Mouse (Mus musculus) heart, postnatal 36 days (tissue): ENCODE data around the gene S100a6. TPM values are rescaled to one million over a fixed set of nuclear protein-coding genes. Genes with fewer than 3 reads are reported as not detected.

ENCODE experiments used
- DNase-seq, 2 experiments: peaks; one replicate each; pipeline ENCODE4 v3.0.0; 2021 to 2022
- intact Hi-C: fragments of 180-260 bp; cut with DNase I; formaldehyde crosslinking; loops from one replicate; pipeline ENCODE4 v1.15.1; 2025
- total RNA-seq, 2 experiments: library from RNA; stranded (reverse); gene quantifications; 2 replicates each; pipeline ENCODE4 v1.2.3; 2021

Gene S100a6
- total RNA-seq, 2 experiments from 2014 or later, result 71.6 to 89.7 TPM

DNA sequence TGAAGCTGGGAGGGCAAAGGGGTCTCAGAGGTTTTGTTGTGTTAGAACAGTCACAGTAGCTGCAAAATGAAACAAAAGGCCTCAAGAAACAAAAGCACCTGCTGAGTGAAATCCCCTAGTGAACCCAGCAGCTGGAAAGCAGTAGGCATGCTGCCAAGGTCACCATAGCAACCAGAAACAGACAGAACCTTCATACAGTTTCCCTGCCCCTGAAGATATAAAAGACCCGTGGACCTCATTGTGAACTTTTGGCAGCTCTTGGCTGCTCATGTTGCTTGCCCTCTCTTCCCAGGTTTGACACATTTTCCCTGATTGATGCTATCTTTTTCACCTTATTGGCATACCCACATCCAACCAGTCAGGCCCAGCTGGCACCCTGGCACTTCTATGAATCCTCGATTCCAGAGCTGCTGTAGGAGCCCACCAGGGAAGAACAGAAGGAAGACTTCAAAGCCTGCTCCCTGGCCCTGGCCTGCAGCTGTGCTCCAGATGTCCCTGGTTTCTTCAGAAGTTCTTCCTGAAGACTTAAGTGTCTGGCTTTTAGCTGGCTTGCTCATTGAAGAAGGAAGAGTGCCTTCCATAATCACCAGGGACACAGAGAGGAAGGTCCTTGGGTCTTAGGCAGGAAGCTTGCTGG lies 10.9 kb downstream of the S100a6 start:
- intact Hi-C loops, result no loop called here
- peak; percentile 59 to 75 for DNase-seq

DNA sequence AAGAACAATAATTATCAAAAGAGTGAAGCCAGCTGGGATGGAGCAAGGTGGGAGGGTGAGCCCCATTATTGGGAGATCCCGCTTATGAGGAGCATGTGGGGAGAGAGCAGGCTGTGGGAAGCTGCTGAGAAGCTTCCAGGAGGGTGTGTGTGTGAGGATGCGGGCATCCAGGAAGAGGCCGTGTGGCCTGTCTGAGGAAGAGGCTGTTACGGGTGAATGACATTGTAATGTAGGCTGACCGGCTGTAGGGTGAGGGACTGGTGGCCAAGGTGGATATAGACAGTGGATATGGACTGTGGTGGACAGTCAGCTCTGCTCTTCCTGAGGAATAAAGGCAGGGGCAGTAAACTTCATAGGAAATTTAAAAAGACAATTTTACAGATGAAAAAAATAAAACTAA lies 12.8 kb downstream of the S100a6 start:
- intact Hi-C loops, result no loop called here
- no peak for DNase-seq

DNA sequence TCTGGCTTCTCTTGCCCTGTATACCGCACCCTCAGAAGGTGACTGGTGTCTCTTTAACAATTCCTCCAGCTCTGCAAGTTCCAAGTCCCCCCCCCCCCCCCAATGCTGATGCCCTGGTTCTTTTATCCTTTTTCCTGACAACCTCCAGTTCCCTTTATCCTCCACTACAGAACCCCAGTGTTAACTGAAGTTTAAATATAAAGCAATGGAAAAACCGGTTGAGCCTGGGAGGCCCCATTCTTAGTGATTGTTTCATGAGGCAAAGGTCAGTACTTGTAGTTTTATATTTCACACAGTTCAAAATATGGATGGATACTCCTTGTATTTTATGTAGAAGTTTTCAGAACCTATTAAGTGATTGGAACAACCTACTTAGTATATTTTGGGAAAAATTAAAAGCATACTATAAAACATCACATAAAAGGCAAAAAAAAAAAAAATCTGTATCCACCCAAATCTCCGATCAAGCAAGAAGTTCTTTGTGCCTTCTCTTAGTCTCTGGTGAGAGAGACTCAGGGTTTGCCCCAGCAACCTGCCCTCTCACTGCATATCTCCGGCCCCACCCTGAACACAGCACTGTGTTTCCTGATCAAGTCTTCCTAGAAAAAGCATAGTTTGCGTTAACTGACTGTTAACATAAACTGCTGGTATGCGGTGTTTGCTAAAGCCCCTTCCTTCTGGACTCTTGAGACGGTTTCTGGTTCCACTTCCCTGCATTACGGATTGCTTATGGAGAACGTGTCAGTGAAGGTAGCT lies 13.8 kb downstream of the S100a6 start:
- intact Hi-C loops, result no loop called here
- no peak for DNase-seq

DNA sequence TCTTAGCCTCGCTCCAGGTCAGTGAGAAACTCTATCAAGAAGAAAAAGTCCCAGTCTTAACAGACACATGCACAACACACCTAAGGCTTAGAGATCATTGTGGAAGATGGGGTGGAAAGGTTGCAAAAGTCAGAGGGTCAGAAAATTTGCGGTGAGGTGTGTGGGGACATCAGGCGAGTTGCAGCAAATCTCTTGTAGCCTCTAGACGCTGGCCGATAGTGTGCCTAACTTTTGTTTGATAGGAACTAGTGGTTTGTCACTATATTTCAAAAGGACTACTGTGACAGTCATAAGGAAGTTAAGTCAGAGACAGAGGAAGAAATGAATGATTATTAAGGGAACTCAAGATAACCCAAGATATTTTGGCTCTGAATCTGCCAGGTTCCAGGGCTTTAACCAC lies 14.7 kb downstream of the S100a6 start:
- intact Hi-C loops, result no loop called here
- DNase-seq, result no peak

DNA sequence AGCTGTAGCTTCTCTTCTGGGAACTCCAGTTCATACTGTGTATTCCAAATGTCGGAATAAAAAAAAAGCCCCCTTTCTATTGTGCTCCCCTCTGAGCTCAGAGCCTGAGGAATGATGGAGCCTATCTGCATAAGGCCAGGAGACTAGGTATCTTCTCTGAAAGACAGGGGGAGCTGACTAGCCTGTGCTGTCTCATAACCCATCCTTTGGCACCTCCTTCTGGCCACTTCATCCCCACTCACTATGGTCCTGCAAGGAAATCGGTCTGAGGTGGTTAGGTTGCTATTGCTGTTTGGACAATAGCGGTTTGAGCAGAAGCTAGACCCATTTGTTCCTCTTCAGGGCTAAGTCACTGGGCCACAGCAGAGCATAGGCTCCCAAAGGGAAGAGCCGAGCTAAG lies 15.1 kb downstream of the S100a6 start:
- DNase-seq, result no peak
- intact Hi-C loops, result no loop called here

DNA sequence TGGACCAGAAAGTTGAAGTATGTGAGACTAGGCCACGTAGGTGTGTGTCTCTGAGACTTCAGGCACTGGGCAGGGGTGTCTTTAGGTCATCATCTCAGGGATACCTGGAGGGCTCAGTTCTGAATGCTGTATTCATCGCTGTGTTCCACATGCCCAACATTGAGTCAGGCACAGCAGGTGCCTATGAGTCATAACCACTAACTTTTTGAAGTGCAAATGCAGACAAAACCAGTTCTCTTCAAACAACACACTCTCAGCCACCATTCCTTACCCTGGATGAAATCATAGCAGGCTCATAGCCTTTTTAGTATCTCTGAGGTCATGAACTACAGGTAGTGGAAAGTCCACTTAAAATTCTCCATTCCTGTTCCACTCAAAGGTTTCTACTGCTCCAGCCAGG lies 16.6 kb downstream of the S100a6 start:
- intact Hi-C loops, result no loop called here
- no peak for DNase-seq

DNA sequence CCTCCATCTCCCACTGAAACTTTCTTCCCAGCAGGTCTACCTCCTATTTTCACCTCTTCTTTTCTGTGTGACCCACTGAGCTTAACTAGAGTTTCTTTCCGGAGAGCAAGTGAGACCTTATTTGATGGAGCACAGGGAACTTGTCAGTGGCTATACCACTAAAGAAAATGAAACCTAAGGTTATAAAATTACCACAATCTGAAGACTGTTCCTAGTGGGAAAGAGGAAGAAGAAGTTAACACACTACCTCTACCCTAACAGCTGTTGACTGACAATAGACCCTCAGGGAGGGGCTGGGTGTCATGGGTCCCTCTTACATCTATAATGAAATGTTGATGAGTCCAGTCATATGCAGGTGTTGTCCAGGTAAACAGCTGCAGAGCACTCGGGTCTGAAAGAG lies 19.3 kb downstream of the S100a6 start:
- intact Hi-C loops, result no loop called here
- DNase-seq, result no peak

DNA sequence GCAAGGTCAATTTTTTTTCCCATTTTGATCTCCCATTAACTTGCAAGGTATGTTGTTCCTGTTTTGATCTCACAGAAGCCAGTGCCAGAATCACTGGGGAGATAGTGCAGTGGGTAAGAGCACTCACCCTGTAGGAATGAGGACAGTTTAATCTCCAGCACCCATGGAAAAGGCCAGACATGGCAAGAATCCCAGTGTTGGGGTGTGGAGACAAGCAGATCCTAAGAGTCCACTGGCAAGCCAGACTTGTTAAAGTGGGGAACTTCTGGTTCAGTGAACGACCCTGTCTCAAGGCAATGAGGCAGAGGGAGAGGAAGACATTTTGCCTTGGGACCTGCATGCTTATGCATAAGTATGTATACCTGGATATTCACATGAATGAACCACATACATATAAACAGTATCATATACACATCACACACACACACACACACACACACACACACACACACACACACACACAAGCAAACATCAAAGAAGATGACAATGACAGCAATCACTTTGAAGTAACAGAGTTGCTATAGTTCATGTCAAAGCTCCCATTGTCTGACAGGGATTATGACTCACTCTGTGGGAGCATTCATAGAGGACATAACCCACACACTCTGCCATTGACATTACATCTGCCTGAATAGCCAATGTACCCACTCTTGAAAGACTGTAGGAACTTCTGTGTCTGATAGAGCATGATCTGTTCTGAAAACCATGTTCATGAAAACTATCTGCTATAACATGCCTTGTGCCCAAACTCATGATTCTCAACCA lies 26.0 kb downstream of the S100a6 start:
- intact Hi-C loops, result no loop called here
- no peak for DNase-seq

DNA sequence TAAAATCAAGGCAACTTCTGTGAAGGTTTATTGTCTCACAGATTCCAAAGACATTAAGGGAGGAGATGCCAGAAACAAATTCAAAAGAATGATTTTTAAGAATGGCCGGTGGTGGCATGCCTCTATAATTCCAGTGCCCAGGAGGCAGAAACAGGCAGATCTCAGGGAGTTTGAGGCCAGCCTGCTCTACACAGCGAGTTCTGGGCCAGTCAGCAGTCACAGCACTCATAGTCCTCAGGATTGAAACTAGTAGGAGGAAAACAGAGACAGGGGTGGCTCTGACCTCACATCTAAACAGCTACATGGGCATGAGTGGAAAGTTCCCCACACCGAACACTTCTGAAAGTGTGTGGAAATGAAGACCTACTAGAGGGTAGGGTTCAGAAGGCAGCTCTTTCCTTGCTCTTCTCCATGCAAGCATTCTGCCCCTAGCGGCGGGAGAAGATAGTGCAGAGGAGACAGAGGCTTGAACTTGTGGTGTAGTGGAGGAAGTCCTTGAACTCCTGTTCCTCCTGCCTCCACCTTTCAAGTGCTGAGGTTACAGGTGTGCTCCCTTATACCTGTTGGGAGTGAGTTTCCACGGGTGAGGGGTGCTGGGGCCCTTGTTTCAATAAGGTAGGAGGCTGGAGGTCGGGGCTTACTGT lies 27.0 kb downstream of the S100a6 start:
- intact Hi-C loops, result no loop called here
- DNase-seq, result peak; percentile 17 to 40

DNA sequence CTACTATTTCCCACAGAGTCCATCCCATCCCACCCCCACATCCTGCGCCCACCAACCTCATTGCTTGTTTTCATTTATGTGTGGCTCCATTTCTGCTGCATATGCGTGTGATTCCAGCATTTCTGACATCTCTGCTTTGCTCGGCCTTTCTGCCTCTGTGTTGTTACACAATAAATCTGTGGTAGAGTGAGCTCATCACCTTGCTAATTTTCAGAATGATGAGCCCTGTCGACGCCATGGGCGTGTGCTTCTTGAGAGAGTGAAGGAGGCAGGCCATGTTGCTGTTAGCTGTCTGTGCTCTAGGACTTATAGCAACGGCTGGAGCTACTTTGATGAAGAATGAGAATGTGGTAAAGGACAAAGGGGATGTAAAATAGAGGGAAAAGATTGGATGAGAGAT lies 28.3 kb downstream of the S100a6 start:
- no peak for DNase-seq
- intact Hi-C loops, result no loop called here

DNA sequence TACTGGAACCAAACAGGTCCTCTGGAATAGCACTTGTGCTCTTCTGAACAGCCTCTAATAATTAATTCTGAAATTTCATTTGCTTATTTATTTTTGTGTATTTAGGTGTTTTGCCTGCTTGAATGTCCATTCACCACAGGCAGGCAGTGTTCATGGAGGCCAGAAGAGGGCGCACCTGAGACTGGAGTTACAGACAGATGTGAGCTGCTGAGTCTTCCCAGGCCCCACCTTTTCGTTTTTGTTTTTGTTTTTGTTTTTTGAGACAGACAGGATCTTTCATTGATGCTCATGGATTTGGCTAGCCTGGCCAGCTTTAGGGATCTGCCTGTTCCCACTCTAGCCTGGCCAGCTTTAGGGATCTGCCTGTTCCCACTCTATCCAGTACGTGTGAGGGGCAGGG lies 31.5 kb downstream of the S100a6 start:
- intact Hi-C loops, result loop anchor here (2.0 kb wide), 1 partner anchor 65 kb away; no protein-coding TSS in a partner anchor
- DNase-seq, result peak; percentile 41 to 63

DNA sequence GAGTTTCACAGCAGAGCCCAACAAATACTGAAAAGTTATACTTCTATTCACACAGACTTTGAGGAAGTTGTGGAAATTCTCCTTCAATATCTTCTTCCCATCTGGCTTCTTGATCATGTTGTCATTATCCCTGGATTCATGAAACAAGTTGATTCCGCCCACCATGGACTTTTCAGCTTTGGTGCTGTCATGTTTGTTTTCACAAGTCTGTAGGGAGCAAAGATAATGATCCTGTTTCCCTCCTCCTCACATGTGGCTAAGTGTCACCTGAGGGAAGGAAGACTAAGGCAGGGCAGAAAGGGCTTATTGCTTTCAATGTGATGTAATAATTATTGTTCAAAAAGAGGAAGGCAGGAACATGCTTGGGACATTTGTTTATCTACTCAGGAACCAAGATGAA lies 34.6 kb downstream of the S100a6 start:
- intact Hi-C loops, result no loop called here
- no peak for DNase-seq

DNA sequence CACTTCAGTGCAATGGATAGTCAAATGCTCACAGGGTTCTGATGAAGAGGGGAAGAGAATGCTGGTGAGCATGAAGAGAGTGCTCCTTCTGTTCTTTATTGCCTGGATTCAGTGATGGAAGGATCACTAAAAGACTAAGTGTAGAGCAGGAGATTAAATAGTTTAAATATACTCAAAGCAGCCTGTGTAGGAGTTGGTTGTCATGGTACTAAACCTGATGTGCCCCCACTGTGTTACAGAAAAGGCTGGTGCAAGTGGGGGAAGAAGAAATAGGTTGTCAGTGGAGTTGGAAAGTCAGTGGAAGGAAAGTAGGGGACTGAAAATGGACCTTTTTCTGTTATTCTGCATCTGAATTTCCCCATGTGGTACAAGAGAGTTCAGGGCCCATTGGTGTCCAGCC lies 36.3 kb downstream of the S100a6 start:
- no peak for DNase-seq
- intact Hi-C loops, result no loop called here

DNA sequence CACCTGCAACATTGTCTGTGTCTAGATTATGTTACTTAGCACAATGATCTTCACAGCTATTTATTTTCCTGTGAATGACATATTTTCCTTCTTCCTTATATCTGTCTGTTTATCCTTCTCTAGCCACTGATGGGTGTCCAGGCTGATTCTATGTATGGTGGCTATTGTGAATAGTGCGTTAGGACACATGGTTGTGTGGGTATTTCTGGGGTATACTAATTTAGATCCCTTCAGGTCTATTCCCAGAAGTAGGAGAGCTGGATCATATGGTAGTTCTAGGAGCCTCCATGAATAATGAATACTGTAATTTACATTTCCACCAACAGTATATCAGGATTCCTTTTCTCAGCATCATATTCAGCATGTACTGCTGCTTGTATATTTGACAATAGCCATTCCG lies 37.1 kb downstream of the S100a6 start:
- intact Hi-C loops, result loop anchor here (5.0 kb wide), 1 partner anchor 238 kb away; no protein-coding TSS in a partner anchor
- DNase-seq, result no peak

DNA sequence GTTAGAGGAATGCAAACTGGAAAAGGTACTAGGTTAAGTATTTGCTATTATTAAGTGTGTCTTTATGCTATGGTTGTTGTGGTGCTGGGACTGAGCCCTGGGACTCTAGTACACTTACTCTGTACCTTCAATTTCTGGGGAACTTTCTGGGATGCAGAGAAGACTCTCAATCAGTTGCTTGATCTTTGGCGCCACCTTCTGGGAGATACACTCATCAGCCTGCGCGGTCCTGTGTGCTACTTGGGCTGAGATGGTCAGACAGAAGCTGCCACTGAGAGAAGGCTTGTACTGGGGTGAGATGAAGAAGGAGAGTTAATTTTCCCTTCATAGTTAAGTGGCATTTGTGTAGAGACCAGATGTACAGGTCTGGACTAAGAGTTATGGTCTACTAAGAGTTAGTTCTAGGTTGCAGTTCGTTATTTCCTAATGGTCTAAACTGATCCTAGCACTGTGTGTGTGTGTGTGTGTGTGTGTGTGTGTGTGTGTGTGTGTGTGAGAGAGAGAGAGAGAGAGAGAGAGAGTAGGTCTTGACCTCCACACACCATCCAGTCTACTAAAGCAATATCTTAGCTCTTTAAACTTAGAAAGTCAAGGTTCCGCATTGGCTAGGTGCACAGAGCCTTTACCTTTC lies 40.3 kb downstream of the S100a6 start:
- intact Hi-C loops, result loop anchor here (1.0 to 5.0 kb wide), 4 partner anchors 68 to 241 kb away; partner anchors contain the start of genes S100a14 and Snapin
- peak; percentile 66 to 74 for DNase-seq

DNA sequence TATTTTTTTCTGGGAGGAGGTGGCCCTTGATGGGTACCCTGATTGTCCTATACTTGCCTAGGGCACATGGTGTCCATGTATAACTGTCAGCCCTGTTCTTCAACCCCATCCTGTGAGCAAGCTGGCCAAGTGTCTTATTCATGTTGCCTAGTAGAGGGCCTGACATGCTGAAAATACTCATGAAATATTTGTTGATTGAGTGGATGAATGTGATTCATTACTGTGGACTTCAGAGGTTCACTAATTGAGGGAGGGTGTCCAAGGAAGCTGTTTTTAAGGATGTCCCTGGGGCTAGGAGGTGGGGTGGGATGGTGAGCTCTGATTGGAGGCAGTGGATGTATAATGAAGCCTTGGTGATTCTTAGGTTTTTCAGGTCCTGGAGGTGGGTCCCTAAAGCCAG lies 41.0 kb downstream of the S100a6 start, which contains the start of gene S100a7a:
Gene S100a7a, plus strand, starts transcription at position 301 of the 400 bp plus-strand sequence.
- intact Hi-C loops, result loop anchor here (1.0 to 5.0 kb wide), 4 partner anchors 69 to 241 kb away; partner anchors contain the start of genes S100a14 and Snapin
- no peak for DNase-seq

DNA sequence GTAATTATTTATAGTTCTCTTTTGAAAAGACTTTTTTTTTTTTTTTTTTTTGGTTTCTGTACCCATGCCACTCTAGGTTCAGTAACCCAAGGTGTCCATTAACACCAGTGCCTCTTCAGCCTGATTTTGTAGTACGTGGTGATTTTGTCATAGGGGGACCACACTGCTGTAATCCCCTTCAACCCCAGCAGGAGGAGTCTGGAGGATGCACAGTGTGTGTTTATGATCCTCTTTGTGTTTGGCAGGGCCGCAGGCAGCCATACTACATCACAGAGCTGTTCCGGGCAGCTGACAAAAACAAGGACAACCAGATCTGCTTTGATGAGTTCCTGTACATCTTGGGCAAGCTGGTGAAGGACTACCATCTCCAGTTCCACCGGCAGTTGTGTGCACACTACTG lies 44.7 kb downstream of the S100a6 start:
- intact Hi-C loops, result no loop called here
- no peak for DNase-seq

DNA sequence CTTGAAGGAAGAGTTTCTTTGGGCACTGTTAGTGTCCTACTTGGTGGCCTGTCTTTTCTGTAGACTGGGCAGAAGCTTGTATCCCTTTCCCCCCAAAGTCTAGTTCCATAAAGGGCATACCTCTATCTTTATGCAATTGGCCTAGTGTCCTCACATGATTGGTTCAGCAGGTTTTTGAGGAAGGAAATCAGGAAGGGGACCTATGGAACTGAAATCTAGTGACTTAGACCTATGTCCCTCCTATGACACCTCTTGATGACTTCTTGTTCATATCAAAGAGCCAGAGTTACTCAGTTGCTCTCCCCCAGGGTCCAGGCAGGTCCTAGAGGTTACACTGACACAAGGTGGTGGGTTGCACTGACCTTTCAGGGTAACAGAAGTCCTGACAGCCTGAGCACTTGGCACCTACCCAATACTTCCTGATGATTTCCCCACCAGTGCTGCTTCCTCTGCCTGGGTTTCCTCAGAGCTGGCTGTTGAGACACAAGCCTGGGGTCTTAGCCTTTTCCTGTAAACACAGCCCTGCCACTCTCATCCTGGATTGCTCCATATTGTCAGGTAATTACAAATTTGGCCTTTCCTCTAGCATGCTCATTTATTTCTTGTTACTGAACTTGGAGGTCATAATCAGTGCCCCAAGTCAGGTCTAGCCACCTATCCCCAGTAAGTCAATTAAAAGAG lies 46.8 kb downstream of the S100a6 start:
- no peak for DNase-seq
- intact Hi-C loops, result no loop called here

DNA sequence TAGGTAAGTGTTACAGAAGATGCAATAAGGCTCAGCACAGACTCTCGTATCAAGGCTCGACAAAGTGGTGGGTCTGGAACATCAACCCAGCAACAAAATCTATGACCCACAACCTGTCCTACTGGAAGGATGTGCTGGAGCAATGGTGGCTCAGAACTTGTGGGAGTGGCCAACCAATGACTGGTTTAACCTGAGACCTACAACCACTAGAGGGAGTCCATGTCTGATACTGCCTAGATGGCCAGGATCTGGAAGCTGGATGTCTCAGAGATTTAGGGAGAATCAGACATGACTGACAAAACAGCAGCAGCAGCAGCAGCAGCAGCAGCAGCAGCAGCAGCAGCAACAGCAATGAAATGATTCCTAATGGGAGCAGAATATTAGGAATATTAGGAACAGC lies 51.5 kb downstream of the S100a6 start:
- intact Hi-C loops, result loop anchor here (1.0 kb wide), 1 partner anchor 44 kb away; no protein-coding TSS in a partner anchor
- no peak for DNase-seq

DNA sequence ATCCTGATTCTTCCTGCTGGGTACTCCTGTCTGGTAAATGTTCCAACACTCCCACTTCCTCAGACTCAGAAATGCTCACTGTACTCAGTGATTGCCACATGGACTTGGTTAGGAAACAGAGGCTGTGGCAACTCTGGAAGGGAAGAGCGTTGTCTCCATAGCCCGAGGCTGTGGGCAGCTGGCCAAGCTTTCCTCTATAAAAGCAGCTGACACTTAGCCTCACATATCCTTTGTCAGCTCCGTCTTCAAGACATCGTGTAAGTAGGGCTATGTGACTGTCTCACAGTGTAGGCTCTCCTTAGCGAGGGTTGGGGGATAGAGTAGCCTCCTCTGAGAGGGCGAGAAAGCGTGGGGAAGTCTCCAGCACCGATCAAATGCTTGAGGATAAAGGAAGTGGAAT lies 56.2 kb downstream of the S100a6 start, which contains the start of gene S100a8:
Gene S100a8, plus strand, starts transcription at position 133 of the 400 bp plus-strand sequence.
- peak in 1 of 2 experiments; percentile 11 for DNase-seq
- intact Hi-C loops, result no loop called here
